Mouse (Mus musculus): ENCODE results near the gene Lrfn2. TPM values are rescaled to one million over a fixed set of nuclear protein-coding genes. Genes with fewer than 3 reads are reported as not detected.

Gene Lrfn2
- polyA plus RNA-seq (2017; shearing (Covaris generic)) = not detected

DNA sequence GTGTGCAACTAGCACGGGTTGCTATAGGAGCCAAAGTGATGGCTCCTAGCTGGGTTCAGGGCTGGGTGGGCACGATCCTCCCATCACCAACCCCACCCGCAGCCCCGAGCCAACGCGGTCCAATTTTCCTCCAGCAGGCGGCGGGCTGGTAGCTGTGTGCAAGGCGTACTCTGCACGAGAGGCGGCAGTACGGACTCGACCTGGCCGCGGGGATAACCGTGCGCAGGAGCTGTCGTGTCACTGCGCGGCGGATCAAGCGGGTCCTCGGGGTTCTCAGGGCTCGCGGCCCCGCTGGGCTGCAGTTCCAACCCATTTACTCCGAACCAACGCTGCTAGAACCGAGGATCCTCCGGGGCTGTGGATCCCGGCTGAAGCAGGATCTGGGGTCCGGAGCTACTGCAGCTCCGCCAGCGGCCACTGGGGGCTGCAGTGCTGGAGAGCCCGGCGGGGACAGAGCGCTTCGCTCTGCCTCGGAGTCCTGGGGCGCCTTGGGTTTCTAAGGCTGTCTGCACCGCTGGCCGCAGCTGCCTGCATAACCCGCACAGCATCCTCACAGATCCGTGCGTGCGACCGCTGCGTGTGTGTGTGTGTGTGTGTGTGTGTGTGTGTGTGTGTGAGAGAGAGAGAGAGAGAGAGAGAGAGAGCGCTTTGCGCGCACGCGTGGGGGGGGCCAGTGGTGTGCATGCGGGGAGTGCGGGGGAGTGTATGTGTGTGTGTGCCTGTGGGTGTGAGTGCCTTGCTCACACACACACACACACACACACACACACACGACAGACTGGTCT, at the start of gene Lrfn2:
Gene Lrfn2, plus strand, starts transcription at position 759 of the 785 bp plus-strand sequence.

Data from activated CD4-positive, CD25-positive, alpha-beta regulatory T cell, adult 9 weeks (primary cell).